Mouse (Mus musculus): ENCODE measurements around the gene Jmjd6. TPM values are rescaled to one million over a fixed set of nuclear protein-coding genes. Genes with fewer than 3 reads are reported as not detected.

Jmjd6 gene
- total RNA-seq (2015) (33.4 and 37.4 TPM in 2 replicates), total RNA-seq (2017) (36.3 and 37.7 TPM in 2 replicates)

- ATAC-seq (ENCODE audit: poor library complexity, severe bottlenecking): peak; percentile 93
Measured at GRCm38 (mm10) chr11:116843261-116844233, at the start of gene Jmjd6, which contains the start of gene Mettl23. Gene Jmjd6 (minus strand): TSS chr11:116843449. Gene Mettl23 (plus strand): TSS chr11:116843278.

- ATAC-seq (ENCODE audit: poor library complexity, severe bottlenecking): no peak
Measured at GRCm38 (mm10) chr11:116887136-116887535, 43.9 kb upstream of the Jmjd6 start.

GRCm38 (mm10) chr11:116885275-116886151 lies 42.3 kb upstream of the Jmjd6 start:
- ATAC-seq (ENCODE audit: poor library complexity, severe bottlenecking): peak; percentile 85

- ATAC-seq (ENCODE audit: poor library complexity, severe bottlenecking): no peak
Measured at GRCm38 (mm10) chr11:116884061-116884460, 40.8 kb upstream of the Jmjd6 start.

- ATAC-seq (ENCODE audit: poor library complexity, severe bottlenecking): no peak
Measured at GRCm38 (mm10) chr11:116882446-116882845, 39.2 kb upstream of the Jmjd6 start.

GRCm38 (mm10) chr11:116881440-116881839 lies 38.2 kb upstream of the Jmjd6 start:
- no peak for ATAC-seq (ENCODE audit: poor library complexity, severe bottlenecking)

- ATAC-seq (ENCODE audit: poor library complexity, severe bottlenecking): no peak
Measured at GRCm38 (mm10) chr11:116880839-116881238, 37.6 kb upstream of the Jmjd6 start.

GRCm38 (mm10) chr11:116878454-116878853 lies 35.2 kb upstream of the Jmjd6 start:
- ATAC-seq (ENCODE audit: poor library complexity, severe bottlenecking): no peak

- no peak for ATAC-seq (ENCODE audit: poor library complexity, severe bottlenecking)
Measured at GRCm38 (mm10) chr11:116873987-116874386, 30.7 kb upstream of the Jmjd6 start.

GRCm38 (mm10) chr11:116871538-116871937 lies 28.3 kb upstream of the Jmjd6 start:
- ATAC-seq (ENCODE audit: poor library complexity, severe bottlenecking): no peak

GRCm38 (mm10) chr11:116869641-116870040 lies 26.4 kb upstream of the Jmjd6 start:
- no peak for ATAC-seq (ENCODE audit: poor library complexity, severe bottlenecking)

- ATAC-seq (ENCODE audit: poor library complexity, severe bottlenecking): no peak
Measured at GRCm38 (mm10) chr11:116869223-116869622, 26.0 kb upstream of the Jmjd6 start.

- ATAC-seq (ENCODE audit: poor library complexity, severe bottlenecking): no peak
Measured at GRCm38 (mm10) chr11:116868129-116868528, 24.9 kb upstream of the Jmjd6 start.

- ATAC-seq (ENCODE audit: poor library complexity, severe bottlenecking): no peak
Measured at GRCm38 (mm10) chr11:116865945-116866585, 22.8 kb upstream of the Jmjd6 start.

- ATAC-seq (ENCODE audit: poor library complexity, severe bottlenecking): no peak
Measured at GRCm38 (mm10) chr11:116864444-116864843, 21.2 kb upstream of the Jmjd6 start.

GRCm38 (mm10) chr11:116857183-116857850 lies 14.1 kb upstream of the Jmjd6 start:
- ATAC-seq (ENCODE audit: poor library complexity, severe bottlenecking): no peak

GRCm38 (mm10) chr11:116854279-116854678 lies 11.0 kb upstream of the Jmjd6 start:
- ATAC-seq (ENCODE audit: poor library complexity, severe bottlenecking): no peak

- ATAC-seq (ENCODE audit: poor library complexity, severe bottlenecking): peak; percentile 75
Measured at GRCm38 (mm10) chr11:116853512-116853928, 10.3 kb upstream of the Jmjd6 start.

GRCm38 (mm10) chr11:116852891-116853511 lies 9.8 kb upstream of the Jmjd6 start, which contains the start of gene Srsf2:
Gene Srsf2 (minus strand): TSS chr11:116853094.
- ATAC-seq (ENCODE audit: poor library complexity, severe bottlenecking): peak; percentile 74
